Mouse (Mus musculus): ENCODE results near the gene Oat.

Gene Oat

GRCm38 (mm10) chr7:132596557-132597250 lies 20.5 kb upstream of the Oat start:
- in situ Hi-C loops (cut with MboI; ENCODE audit: low pct_unique_long_range_greater_than_20kb in 1 of 2, low sequenced_read_pairs in 2 of 2, unreplicated experiment in 1 of 2), result no loop called here

- in situ Hi-C loops (cut with MboI; ENCODE audit: low pct_unique_long_range_greater_than_20kb in 1 of 2, low sequenced_read_pairs in 2 of 2, unreplicated experiment in 1 of 2), result no loop called here
Measured at GRCm38 (mm10) chr7:132595787-132596186, 19.6 kb upstream of the Oat start.

- in situ Hi-C loops (cut with MboI; ENCODE audit: low pct_unique_long_range_greater_than_20kb in 1 of 2, low sequenced_read_pairs in 2 of 2, unreplicated experiment in 1 of 2), result no loop called here
Measured at GRCm38 (mm10) chr7:132594325-132594724, 18.1 kb upstream of the Oat start.

- in situ Hi-C loops (cut with MboI; ENCODE audit: low pct_unique_long_range_greater_than_20kb in 1 of 2, low sequenced_read_pairs in 2 of 2, unreplicated experiment in 1 of 2), result no loop called here
Measured at GRCm38 (mm10) chr7:132593762-132594161, 17.6 kb upstream of the Oat start.

GRCm38 (mm10) chr7:132589610-132590009 lies 13.4 kb upstream of the Oat start:
- in situ Hi-C loops (cut with MboI; ENCODE audit: low pct_unique_long_range_greater_than_20kb in 1 of 2, low sequenced_read_pairs in 2 of 2, unreplicated experiment in 1 of 2), result no loop called here

- in situ Hi-C loops (cut with MboI; ENCODE audit: low pct_unique_long_range_greater_than_20kb in 1 of 2, low sequenced_read_pairs in 2 of 2, unreplicated experiment in 1 of 2), result no loop called here
Measured at GRCm38 (mm10) chr7:132587167-132587566, 11.0 kb upstream of the Oat start.

GRCm38 (mm10) chr7:132585695-132586491 lies 9.7 kb upstream of the Oat start:
- in situ Hi-C loops (cut with MboI; ENCODE audit: low pct_unique_long_range_greater_than_20kb in 1 of 2, low sequenced_read_pairs in 2 of 2, unreplicated experiment in 1 of 2), result no loop called here

GRCm38 (mm10) chr7:132581441-132581840 lies 5.2 kb upstream of the Oat start:
- in situ Hi-C loops (cut with MboI; ENCODE audit: low pct_unique_long_range_greater_than_20kb in 1 of 2, low sequenced_read_pairs in 2 of 2, unreplicated experiment in 1 of 2), result no loop called here

GRCm38 (mm10) chr7:132580511-132580910 lies 4.3 kb upstream of the Oat start:
- in situ Hi-C loops (cut with MboI; ENCODE audit: low pct_unique_long_range_greater_than_20kb in 1 of 2, low sequenced_read_pairs in 2 of 2, unreplicated experiment in 1 of 2), result no loop called here

- in situ Hi-C loops (cut with MboI; ENCODE audit: low pct_unique_long_range_greater_than_20kb in 1 of 2, low sequenced_read_pairs in 2 of 2, unreplicated experiment in 1 of 2), result no loop called here
Measured at GRCm38 (mm10) chr7:132576891-132577290, 693 bp upstream of the Oat start.

- in situ Hi-C loops (cut with MboI; ENCODE audit: low pct_unique_long_range_greater_than_20kb in 1 of 2, low sequenced_read_pairs in 2 of 2, unreplicated experiment in 1 of 2), result no loop called here
Measured at GRCm38 (mm10) chr7:132575623-132576022, 575 bp downstream of the Oat start.

- in situ Hi-C loops (cut with MboI; ENCODE audit: low pct_unique_long_range_greater_than_20kb in 1 of 2, low sequenced_read_pairs in 2 of 2, unreplicated experiment in 1 of 2), result no loop called here
Measured at GRCm38 (mm10) chr7:132574646-132575045, 1.6 kb downstream of the Oat start.

- in situ Hi-C loops (cut with MboI; ENCODE audit: low pct_unique_long_range_greater_than_20kb in 1 of 2, low sequenced_read_pairs in 2 of 2, unreplicated experiment in 1 of 2), result no loop called here
Measured at GRCm38 (mm10) chr7:132573205-132573604, 3.0 kb downstream of the Oat start.

- in situ Hi-C loops (cut with MboI; ENCODE audit: low pct_unique_long_range_greater_than_20kb in 1 of 2, low sequenced_read_pairs in 2 of 2, unreplicated experiment in 1 of 2), result no loop called here
Measured at GRCm38 (mm10) chr7:132572738-132573137, 3.5 kb downstream of the Oat start.

- in situ Hi-C loops (cut with MboI; ENCODE audit: low pct_unique_long_range_greater_than_20kb in 1 of 2, low sequenced_read_pairs in 2 of 2, unreplicated experiment in 1 of 2), result no loop called here
Measured at GRCm38 (mm10) chr7:132571481-132571880, 4.7 kb downstream of the Oat start.

- in situ Hi-C loops (cut with MboI; ENCODE audit: low pct_unique_long_range_greater_than_20kb in 1 of 2, low sequenced_read_pairs in 2 of 2, unreplicated experiment in 1 of 2), result no loop called here
Measured at GRCm38 (mm10) chr7:132570071-132570470, 6.1 kb downstream of the Oat start.

- in situ Hi-C loops (cut with MboI; ENCODE audit: low pct_unique_long_range_greater_than_20kb in 1 of 2, low sequenced_read_pairs in 2 of 2, unreplicated experiment in 1 of 2), result no loop called here
Measured at GRCm38 (mm10) chr7:132568817-132569216, 7.4 kb downstream of the Oat start.

GRCm38 (mm10) chr7:132565831-132566230 lies 10.4 kb downstream of the Oat start:
- in situ Hi-C loops (cut with MboI; ENCODE audit: low pct_unique_long_range_greater_than_20kb in 1 of 2, low sequenced_read_pairs in 2 of 2, unreplicated experiment in 1 of 2), result no loop called here

- in situ Hi-C loops (cut with MboI; ENCODE audit: low pct_unique_long_range_greater_than_20kb in 1 of 2, low sequenced_read_pairs in 2 of 2, unreplicated experiment in 1 of 2), result loop anchor here in 1 of 2 experiments (10.0 kb wide), 1 partner anchor 334 kb away; no protein-coding TSS in a partner anchor
Measured at GRCm38 (mm10) chr7:132559138-132559766, 16.9 kb downstream of the Oat start.
